Mouse (Mus musculus) retina, adult 2 months (tissue): ENCODE results near the gene B630019K06Rik.
A peak's percentile ranks its signal among the peaks of the same experiment; 100 is the strongest.
"Not testable (repeated sequence)": the region's sequence is repeated elsewhere in the genome, so short reads cannot be mapped to it uniquely, and the experiment has no call there.

Experiments
- DNase-seq: peaks from one replicate; pipeline ENCODE4 v3.0.0-alpha.2; 2012; ENCODE audit warnings: low read depth, low spot score

B630019K06Rik gene

DNA sequence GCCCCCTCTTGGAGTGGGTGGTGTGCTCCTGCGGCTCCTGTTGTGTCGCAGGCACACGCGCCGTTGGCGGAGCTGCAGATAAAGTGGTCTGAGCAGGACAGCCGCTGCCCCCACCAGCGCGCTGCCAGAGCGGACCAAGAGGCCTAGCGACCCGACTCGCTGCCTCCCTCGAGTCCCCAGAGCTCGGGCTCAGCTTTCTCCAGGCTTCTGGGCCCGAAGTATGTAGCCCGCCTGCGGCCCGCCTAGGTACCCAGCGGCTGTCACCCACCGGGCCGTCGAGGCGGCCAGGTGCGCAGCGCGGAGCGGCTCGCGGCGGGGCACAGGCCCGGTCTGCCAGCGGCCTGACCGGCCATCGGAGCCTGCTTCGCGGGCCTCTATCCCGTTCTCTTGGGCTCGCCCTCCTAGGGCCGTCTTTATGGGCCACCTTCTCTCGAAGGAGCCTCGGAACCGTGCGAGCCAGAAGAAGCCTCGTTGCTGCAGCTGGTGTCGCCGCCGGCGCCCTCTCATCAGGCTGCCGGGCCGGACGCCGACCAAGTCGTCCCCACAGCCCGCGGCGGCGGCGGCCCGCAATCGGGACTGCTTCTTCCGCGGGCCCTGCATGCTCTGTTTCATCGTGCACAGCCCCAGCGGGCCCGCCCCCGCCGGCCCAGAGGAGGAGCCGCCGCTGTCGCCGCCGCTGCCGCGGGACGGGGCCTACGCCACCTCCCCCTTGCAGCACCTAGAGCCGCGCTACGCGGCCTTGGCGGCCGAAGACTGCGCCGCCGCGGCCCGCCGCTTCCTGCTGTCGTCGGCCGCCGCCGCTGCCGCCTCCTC is at the start of gene B630019K06Rik:
Gene B630019K06Rik (plus strand): TSS at position 40 of the 813 bp plus-strand sequence.
- DNase-seq = no peak

DNA sequence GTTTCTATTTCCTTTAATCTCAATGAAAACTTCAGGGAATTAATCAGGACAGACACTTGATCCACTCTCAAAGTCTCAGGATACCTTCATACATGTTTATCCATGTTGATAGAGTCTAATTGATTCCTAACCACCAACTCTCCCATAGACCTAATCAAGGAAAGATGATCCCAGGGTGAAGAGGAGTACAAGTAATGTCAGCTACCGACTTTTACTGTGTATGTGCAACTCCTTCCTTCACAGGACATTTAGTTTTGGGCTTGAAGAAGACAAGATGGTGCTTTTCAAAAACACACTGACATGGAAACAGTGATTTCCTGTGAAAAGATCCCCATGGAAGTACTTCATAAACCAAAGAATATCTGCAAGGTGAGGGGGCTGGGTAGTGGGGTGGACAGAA is 48.5 kb upstream of the B630019K06Rik start, which contains the start of gene Gm6592:
Gene Gm6592 (plus strand): TSS at position 301 of the 400 bp plus-strand sequence.
- DNase-seq = no peak

DNA sequence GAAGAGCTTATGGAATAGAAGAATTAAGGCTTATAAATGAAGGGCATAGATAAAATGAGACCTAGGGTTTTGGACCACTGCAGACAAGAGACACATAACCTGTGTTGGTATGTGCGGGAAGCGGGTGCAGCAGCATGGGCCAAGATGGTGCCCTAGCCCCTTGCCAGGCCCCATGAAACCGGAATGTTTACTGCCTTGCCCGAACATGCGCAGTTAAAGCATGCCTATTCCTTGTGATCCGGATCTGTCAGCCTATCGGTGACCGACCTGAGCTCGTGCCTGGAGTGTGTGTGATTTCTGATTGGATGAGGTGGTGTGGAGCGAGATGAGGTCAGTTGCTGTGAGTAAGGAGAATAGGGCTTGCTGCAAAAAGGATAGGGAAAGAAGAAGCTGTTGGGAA is 39.7 kb upstream of the B630019K06Rik start:
- no peak for DNase-seq

DNA sequence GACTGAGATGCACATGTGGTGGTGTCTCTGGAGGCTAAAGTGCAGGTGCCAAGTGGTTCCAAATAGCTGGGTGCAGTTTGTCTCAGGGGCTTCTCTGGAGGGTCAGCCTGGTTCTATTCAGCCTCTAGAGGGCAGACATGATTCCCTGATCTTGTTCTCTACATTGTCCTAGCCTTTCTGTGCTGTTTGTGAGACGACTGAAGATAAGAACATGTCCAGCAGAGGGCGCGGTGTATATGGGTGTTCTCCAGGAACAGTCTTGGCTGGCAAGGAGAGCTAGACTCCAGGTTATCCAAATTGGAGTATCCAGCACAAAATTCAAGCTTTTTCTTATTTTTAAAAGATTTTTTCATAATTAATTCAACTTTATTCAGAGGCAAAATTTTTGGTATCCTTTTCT is 27.9 kb upstream of the B630019K06Rik start:
- peak; percentile 36 for DNase-seq

DNA sequence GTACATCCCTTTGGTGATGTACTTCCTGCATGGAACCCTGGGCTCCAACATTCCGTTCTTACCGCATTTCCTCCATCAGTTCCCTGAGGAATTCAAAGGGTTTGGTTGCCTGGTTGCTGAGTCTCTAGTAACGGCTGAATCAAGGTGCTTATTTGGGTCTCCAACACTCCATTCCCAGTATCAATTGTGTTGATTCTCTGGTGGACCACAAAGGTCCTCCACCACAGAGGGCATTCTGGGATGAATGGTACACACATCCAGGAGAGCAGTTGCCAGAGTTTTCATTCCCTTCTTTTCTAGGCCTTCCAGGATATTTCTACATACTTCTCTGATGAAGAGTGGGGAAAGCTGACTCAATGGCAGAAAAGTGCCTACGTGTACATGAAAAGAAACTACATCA is 18.2 kb upstream of the B630019K06Rik start, which contains the start of gene Gm5751:
Gene Gm5751 (plus strand): TSS at position 301 of the 400 bp plus-strand sequence.
- not testable (repeated sequence) for DNase-seq

DNA sequence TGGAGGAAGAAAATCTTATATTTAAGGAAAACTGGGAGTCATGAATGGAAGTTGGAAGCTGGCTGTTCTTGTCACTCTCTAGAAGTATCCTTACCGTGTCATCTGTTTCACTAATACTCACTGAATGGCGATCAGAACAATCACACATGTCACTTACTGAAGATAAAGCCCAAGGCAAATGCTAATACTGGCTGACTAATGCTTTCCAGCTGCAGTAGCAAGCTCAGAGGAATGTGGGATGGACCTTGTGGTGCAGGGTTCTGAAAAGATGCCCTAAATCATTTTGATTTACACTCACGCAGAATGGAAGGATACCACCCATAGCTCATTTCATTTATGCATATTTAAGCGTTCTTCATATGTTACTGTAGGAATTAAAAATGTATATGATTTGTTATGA is 7.8 kb upstream of the B630019K06Rik start:
- no peak for DNase-seq

DNA sequence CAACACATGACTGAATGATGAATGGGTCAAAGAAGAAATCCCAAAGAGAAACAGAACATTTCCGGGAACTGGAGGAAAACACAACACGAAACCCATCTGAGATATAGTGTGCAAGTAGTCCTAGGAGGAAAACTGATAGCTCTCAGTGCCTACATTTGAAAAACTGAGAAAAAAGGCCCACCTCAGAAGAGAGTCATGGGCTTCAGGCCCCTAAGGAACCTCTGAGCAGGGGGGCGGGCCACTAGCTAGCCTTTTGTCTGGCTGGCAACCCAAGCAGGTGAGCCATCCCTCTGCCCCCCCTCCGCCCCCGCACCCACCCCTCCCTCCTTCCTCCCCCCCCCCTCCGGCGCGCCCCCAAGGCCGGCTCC is 223 bp upstream of the B630019K06Rik start:
- no peak for DNase-seq

DNA sequence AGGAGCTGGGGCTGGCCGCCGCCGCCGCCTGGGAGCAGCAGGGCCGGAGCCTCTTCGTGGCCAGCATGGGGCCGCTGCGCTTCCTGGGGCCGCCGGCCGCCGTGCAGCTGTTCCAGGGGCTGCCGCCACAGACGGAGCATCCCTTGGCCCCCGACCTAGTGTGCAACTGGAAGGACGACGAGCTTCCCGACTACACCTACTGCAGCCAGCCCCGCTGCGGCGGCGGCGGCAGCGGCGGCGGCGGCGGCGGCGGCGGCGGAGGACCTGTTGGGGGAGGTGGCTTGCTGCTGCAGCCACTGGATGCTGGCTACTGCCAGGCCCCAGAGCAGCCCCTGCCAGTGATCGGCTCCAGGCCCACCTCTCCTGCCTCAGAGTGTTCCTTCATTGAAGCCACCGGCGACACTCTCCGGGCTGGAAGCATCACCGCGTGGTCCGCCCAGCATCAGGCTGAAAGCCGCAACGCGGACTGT is 1.0 kb downstream of the B630019K06Rik start:
- DNase-seq = no peak

DNA sequence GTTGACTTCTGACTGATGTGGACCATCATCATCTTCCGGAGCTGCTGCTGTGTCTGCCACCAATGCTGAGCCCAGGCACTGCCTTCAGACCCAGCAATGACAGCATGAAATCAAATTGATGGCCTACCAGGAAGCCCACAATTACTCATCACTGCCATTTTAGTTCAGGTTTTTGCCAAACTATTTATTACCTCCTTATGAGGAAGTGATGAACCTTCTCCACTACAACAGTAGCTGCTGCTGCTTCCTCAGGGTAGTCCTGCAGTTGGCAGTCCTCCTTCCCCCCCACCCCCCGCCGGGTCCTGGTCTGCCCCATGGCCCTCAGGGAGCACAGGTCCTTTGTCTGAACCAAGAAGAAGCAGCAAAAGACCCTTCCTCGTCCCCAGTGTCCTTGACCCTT is 8.6 kb downstream of the B630019K06Rik start:
- no peak for DNase-seq

DNA sequence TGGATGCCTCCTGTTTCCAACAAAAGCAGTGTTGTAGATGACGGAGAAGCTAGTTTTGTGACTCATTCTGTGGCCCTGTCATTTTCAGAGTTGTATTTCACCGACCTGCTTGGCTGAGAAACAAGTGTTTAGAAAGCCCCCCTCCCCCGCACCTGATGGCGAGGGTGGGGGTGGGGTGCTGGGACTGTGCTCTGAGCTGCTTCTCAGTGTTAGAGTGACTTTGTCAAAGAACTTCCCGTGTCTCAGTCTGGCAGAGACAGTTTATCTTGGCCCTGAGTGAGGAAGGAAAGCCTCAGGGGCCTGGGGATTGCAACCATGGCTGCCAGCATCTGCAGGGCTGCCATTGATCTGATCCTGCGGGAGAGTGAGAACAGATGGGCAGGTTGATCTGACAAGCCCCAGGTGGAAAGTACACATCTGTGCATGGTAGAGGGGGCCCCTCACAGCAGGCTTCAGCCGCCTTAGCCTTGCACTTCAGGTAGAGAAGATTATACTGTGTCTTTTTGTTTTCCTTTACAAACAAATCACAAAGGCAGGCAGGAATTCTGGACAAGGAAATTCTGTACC is 9.8 kb downstream of the B630019K06Rik start:
- no peak for DNase-seq

DNA sequence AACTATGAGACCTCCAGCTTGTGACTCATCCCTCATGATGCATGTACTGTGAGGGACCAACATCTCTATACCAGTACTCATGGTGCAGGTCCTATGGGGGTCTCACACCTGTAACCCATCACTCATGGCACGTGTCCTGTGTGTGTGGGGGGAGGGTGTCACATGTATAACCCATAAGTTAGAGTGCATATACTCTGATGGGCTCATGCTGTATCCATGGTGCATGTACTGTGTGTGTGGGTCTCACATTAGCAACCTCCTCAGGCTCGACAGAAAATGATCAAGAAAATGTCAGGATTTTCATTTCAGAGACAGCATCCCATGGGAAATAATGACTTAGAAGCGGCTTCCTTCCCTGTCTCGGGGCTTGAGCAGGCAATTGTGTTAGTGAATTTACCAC is 28.9 kb downstream of the B630019K06Rik start:
- DNase-seq = no peak

DNA sequence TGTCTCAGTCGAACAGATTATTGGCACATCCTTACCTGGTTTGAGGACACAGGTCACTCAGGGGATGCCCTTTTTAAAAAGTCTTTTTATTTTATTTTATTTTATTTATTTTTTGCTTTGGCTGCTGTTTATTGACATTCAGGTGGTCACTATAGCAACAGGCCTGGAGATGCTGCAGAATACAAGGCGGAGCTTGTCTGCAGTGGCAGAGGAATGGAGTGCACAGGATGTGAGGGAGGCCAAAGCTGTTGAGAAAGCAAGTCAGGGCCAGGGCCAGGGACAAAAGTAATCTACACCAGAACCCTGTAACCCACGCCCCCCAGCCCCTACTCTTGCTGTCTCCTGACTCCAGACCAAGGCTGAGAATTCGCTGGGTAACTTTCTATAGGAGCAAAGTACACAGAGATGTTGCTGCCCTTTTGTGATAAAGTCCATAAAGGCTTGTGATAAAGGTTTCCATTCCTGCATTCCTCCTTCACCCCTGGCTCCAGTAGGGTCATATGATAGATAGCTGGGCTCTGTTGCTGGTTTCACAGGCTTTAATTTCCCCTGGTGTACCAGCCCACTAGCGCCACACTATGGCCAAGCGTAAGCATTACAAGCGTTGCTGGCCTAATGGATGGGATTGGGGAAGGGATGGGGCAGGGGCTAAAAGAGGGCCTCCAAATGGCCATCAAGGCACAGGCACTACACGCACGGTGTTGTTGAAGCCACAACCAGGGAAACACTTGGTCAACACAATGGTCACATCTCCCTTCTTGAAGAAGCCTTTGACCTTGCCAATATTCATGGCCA is 29.8 kb downstream of the B630019K06Rik start:
- DNase-seq = no peak

DNA sequence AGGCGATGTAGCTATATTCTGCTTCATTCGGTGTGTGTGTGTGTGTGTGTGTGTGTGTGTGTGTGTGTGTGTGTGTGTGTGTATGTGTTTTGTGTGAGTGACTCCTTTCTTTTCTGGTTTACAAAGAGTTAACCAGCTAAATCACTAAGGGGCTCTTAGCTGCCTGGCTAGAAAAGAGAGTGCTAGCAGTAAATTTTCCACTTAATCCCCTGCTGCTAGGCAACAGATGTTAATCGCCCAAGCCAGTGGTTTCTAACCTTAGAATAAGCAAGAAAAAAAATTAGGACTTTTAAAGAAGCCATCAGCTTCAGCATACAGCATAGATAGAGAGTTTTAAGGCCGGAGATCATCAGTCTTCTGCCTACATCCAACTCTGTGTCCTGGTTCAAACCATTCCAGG is 35.1 kb downstream of the B630019K06Rik start:
- DNase-seq = no peak

DNA sequence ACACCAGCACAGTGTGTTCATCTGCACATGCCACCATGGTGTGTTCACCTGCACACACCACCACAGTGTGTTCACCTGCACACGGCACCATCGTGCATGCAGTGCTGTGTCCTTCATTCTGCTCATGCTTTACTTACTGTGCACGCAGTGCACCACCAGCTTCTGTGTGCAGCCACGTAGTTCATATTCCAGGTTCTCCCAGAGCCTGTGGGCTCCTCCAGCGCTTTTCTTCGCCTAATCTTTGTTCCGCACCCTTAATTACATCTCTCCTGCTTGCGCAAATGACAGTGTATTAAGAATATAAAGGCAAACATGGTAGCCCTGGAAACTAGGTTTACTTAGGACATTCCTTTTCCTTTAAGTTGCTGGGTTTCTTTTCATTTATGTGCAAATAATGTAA is 51.9 kb downstream of the B630019K06Rik start:
- no peak for DNase-seq
